Mouse (Mus musculus) frontal cortex, postnatal 10 days (tissue): ENCODE results near the gene 4930564D02Rik.

Experiments
- DNase-seq, 2 experiments: peaks; one replicate each; pipeline ENCODE4 v3.0.0; 2022; ENCODE audit warnings: low spot score in 2 of 2, mixed read lengths in 1 of 2

Gene 4930564D02Rik

DNA sequence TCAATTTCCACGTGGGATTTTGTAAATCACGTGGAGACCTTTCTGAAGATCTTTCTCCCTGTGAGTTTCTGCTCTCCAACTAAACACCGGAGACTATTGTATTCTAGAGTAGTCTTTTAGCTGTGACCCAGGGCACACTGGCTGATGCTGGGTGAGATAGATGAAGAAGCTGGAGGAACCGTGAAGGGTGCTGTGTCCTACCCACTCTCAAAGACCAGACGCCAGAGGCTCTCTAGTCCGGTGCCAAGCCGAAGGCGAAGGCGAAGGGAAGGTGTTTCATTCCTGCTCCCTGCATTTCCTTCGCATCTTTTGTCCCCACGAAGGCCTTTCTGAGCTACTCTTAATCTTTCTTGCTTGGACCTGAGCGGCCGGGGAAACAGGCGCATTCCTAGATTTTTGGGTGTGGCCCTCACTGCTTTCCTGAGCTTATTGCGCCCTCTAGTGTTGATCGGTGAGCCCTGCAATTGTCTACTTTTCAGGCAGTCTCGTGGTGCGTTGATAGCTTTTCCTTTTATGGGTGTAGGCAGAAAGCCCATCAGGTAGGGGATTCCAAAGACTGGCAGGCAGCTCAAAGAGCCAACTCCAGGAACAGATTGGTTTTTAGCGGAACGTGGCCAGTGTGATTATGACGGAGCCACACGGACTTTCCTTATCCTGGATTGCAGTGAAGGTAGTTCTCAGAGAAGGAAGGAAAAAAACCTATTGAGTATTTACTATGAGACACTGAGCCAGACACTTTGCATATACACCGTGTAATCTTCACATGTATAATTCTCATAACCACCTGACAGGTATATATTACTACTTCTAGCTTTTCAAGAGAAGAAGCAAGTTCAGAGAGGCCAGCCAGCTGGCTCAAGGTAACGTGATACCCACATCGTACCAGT lies 7.8 kb upstream of the 4930564D02Rik start:
- DNase-seq = peak; percentile 69 to 85

DNA sequence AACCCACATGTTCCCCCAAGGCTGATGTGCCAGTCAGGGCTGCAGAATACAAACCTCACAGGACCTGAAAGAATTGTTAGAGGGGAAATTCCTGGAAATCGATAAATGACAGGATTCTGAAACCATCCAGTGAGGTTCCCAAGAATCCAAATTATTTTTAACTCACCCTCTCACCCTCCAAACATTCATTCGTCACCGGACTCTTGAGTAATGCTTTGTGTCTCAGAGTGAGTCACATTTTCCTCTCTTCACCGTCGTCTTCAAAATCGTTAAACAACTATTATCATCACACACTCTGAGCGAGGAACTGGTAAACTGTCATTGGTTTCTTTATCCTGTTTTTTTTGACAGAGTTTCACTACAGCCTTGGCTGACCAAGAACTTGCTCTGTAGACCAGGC lies 6.7 kb upstream of the 4930564D02Rik start:
- no peak for DNase-seq

DNA sequence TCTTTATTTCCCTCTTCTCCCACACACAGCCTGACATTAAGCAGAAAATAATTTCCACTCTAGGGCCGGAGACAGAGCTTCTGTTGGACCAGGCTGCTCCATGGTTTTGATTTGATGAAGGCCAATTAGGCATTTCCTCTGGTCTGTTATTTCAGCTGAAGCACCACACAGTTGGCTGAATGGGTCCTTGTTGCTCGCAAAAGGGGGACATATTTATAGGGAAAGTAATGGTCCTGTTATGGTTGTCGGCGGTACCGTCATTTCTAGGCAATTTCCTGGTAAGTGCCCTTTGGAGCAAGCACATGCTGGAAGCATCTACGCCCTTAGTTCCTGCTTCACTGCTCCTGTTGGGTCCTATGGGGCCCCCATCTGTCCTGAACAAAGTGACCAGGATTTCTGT lies 5.7 kb upstream of the 4930564D02Rik start:
- DNase-seq = no peak

DNA sequence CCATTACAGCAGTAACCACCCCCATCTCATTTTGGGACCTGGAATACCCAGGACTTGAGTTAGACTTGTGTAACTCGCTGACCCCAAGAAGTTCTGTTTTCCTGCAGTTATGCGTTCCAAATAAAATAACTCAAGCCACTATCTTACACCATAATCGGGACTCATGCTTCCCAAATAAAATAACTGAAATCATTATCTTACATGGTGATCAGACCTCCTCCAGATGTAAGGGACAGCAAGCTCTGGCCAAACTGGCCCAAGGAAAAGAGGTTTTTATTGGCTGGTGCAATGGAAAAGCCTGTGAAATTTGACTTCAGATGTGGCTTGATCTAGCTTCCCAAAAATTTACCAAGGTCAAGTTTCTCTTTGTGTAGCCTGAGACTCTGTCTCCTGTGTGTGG lies 5.1 kb upstream of the 4930564D02Rik start:
- no peak for DNase-seq

DNA sequence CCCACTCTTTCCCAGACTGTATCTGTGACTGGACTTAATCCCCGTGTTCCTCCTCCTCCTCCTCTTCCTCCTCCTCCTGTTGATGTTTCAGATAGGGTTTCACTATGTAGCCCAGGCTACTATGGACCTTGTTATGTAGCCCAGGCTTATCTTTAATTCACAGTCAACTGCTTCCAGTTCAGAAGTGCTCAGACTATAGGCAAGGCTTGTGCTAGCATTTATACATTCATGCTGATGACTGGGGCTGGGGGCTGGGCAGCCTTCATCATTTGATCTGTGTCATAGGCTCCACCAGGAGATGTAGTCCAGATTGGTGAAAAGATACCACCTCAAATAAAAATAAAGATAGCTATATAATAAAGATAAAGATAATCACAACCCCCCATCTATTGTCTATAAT lies 4.7 kb upstream of the 4930564D02Rik start:
- DNase-seq = no peak

DNA sequence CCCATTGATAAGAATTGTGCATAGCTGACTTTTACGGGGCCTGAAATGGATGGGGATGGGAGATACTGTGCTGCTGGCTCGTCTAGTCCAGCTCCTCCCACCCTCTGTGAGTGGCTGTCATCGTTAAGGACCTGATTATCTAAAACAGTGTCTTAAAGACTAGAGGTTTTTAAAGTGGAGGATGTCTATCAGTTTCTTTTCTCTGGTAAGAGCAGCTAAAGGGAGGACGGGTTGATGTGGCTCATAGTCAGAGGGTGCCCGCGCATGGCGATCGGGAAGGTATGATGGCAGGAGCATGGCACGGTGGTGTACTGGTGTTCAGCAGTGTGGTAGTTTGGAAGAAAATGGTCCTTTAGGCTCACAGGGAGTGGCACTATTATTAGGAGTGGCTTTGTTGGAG lies 4.0 kb upstream of the 4930564D02Rik start:
- no peak for DNase-seq

DNA sequence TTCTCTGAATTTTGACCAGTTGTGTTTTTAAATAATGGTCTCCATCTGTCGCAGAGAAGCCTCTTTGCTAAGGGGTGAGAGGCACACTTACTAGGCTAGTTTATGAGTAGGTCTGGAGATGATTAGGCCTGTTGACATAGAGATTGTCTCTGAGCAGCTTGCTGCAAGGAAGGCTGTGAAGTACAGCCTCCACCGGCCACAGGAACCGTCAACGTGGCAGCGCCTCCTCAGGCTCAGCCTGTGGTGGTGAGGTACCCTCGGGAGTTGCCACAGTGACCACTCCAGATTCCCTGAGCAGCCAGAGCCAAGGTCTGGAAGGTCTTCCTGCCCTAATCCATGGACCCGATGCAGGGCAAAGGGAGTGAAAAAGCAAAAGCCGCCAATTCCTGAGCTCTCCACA lies 3.9 kb downstream of the 4930564D02Rik start:
- DNase-seq = no peak

DNA sequence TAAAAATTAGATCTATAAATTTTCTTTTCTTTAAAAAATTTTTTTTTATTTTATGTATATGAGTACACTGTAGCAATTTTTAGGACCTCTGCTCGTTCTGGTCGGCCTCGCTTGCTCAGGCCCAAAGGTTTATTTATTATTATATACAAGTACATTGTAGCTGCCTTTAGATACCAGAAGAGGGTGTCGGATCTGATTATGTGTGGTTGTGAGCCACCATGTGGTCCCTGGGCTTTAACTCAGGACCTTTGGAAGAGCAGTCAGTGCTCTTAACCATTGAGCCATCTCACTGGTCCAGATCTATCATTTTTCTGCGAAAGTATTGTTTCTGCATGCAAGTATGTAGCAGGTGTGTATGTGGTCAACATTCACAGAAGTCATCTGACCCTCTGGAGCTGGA lies 4.6 kb downstream of the 4930564D02Rik start:
- no peak for DNase-seq

DNA sequence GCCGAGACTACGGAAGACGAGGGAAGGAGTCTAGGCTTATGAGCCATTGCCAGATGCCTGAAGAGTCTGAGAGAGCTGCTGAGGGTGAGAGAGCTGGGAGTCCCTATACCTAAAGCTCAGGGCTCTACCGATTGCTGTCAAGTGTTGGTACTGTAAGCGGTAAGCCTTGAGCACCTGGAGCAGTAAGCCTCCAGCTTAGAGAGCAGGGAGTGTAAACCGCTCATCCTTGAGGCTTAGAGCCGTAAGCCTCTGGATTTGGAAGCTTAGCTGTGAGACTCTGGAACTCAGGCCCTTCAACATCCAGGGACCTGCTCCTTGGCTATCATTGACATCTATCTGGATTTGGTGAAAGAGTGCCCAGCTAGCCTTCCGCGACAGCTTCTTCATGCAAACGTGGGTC lies 5.9 kb downstream of the 4930564D02Rik start:
- no peak for DNase-seq

DNA sequence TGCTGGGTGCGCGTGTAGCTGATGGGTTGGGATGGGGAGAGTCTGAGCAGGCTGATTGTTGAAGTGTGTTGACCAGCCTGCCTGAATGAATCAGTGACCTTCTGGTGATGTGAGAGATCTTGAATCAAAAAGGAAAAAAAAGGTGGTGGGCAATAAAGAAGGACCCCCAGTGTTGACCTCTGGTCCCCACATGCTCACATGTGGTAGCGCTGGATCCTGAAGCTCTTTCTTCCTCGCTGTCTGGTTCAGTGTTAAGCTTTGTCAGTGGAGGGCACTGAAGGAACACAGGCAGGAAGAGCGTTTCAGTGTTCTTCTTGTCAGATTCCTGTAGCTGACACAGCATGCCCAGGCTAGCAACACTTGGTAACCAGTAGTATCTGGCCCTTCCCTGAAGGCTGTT lies 9.2 kb downstream of the 4930564D02Rik start:
- DNase-seq = no peak

DNA sequence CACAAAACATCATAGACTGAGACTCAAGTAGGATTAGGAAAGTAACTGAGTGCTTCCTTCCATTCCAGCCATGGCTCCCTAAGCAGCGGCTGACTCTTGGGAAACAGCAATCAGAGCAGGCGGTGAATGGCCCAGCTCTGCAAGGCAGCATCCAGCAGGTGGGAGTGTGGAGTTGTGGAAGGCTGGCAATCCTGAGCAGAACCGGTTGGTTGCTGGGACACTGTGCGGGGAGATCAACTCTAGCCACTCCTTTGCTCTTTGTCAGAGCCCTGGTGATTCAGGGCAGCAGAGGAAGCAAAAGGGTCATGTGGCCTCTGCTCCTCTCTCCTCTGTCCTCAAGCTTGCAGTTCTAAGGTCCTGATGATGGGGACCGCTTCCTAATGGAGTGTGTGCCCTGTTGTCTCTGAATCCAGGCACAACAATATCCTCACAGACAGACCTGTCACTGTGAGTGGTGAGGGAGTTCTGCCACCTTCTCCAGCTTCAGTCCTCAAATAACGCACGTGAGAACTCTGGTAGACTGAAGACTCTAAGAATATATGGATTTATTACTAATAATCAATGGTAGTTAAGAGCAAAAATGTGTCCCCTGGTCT lies 11.7 kb downstream of the 4930564D02Rik start:
- peak; percentile 59 to 81 for DNase-seq

DNA sequence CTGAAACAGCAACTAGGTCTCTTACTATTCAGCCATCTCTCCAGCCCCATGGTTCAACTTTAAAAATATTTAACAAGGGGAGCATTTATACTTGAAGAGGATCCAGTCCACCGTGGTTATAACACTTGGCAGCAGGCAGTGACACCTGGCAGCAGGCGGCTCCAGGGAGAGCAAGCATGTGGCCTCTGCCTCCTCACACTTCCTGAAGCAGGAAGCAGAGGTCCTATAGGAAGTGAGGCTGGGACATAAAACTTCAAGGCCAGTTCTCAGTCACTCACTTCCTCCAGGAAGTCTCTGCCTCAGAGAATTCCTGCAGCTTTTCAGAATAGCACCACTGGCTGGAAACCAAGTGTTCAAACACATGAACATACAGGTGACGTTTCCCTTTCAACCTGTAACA lies 20.7 kb downstream of the 4930564D02Rik start:
- no peak for DNase-seq

DNA sequence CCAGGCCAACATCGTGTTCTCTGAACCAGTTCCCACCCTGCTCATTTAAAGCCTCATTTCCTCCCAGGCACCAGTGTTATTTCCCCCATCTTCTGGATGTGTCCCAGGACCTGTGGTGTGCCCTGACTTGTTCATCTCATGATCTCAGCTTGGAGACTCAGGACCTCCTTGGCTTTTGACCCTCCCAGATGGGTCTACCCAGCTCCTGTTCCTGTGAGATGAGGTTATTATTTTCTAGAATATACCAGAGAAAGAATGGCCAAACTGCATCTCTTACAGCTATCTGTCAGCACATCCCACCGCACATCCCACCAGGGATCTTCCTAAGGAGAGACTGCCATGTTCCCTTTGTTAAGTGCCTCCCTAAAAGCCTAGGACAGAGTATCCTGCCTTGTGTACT lies 22.0 kb downstream of the 4930564D02Rik start:
- DNase-seq = no peak

DNA sequence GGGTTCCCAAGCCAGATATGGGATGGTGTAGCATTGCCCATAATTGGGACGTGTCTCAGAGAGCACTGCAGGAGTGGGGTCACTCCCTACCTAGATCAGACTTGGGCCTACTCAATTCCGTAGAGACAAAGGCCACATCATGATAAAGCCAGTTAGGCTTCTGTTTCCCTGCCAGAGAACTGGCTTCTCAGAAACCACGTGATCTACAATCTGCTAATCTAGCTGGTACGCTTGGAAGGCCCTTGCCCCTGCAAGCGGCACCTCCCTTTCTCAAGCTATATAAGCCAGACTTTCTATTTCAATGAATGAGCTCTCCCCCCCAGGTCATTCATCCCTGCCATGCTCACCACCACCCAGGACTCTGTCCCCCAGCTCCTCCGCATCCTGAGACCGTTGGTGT lies 23.5 kb downstream of the 4930564D02Rik start:
- no peak for DNase-seq

DNA sequence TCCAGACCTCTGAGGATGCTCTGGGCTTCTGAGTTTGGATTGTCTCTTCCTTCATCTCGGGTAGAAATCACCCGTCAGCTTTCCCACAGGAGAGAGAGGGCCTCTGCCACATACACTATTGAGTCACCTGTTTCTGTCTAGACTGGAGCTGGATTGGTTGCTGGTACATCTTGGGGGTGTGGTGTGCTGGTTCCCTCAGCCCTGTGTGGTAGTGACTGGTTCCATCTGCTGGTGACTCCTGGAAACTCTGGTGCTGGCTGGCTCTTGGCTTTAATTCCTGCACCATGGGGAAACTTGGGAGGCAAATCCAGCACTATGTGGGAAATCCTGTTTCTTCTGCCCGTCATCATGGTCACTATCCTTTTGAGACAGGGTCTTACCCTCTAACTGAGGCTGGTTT lies 24.3 kb downstream of the 4930564D02Rik start:
- peak; percentile 18 to 39 for DNase-seq

DNA sequence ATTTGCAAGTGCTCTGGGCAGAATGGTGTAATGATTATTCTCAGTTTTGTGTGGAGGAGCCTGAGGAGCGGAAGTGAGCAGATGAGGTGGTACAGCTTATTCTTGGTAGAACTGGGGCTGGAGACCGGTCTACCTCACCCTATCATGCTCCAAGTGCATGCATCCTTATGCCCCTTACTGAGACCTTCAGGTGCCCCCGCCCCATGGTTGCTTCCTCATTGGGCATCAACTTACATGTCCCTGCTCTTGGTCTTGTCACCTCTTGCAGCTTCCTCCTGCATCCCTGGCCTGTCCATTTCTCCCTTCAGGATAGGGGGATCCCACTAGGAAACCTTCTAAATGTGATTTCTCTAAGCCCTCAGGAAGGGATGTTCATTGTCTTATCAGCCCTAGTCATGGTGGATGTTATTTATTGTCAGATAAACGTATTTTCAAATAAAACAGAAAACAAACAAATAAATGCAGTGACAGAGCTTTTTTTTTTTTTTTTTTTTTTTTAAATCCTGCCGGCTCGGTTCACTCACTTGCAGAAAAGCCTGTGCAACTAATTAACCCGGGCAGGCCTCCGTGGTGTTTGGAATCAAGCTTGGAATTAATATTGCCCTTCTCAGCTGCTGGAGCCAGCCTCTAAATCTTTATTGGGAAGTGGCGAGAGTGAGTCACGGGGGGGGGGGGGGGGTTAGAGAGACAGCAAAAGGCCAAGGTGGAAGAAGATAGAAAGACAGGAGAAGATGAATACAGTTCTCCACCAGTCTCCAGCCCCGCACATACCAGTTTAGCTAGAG lies 26.3 kb downstream of the 4930564D02Rik start:
- DNase-seq = no peak

DNA sequence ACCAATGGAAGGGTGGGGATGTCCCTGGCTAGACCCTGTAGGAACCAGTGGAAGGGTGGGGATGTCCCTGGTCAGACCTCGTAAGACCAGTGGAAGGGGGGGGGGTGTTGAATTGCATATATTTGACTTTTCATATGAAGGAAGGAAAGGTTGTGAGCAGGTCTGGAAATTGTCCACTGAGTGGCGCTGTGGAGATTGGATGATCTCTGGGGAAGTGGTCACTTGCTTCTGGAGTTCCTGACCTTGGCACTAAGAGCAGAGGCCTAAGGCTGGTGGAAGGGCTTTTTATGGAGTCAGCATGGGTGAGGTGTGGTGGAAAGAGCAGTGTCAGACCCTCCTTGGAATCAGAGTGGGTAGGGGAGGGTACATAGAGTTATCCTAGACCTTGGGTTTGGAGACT lies 27.8 kb downstream of the 4930564D02Rik start:
- no peak for DNase-seq

DNA sequence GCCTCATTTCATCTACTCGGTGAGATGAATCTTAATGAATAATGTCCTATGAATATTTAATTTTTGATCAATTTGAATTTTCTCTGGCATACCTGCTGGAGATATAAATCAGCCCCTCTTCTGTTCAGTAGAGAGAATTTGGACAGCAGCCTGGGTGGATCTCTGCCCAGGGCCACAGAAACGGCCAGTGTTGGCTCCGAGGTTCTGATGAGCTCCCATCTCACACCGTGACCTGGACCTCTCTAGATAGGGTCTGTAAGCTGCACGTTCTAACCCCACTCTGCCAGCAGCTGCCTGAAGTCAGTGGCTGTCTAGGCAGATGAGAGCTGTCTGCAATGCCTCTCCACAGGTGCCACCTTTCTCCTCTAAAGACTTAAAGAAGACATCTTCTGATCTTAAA lies 28.4 kb downstream of the 4930564D02Rik start:
- DNase-seq = no peak

DNA sequence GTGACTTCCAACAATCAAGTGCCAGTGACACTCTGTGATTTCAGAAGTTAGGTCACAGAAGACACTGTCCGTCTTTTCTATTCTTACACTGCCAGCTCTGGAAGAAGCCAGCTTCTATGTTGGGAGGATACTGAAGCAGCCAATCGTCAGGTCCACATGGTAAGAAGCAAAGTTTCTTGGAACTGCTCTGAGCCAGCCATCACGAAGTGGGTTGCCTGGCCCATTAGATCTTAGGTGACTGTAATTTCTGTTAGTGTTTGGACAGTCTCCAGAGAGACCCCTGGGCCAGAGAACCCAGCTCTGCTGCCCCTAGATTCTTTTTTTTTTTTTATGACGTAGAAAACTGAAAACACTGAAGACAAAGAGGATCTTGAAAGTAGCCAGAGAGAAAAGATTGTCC lies 30.9 kb downstream of the 4930564D02Rik start:
- DNase-seq = no peak

DNA sequence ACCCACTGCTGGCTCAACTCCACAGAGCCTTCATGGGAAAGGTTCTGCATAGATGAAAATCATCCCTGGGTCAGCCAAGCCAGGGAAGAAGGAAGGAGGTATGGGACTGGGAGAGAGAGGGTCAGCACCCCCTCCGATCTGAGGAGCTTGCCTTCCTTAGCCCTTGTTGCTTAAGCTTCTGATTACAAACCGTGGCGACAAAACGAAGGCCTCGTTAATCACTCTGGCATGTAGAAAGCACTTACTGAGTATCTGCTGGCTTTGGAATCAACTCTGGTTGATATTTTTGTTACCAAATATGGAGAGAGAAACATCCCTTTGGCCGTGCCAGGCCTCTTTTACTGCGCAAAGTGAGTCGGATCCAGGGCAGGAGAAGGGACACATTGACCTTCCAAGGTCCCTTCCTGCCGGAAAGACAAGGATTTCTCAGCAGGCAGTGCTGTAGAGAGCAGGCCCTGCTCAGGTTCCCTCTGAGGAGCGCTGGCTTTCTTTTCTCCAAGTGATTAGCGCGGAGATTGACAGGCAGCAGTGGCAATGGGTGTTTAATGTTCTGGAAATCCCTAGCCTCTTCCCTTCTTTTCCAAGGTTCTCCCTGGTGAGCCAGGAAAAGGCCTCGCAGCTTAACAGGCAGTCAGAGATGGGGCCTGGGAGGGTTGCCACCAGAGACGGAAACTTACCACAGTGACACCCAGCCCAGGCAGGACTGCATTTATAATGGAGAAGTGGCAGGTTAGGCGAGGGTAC lies 33.1 kb downstream of the 4930564D02Rik start:
- no peak for DNase-seq

DNA sequence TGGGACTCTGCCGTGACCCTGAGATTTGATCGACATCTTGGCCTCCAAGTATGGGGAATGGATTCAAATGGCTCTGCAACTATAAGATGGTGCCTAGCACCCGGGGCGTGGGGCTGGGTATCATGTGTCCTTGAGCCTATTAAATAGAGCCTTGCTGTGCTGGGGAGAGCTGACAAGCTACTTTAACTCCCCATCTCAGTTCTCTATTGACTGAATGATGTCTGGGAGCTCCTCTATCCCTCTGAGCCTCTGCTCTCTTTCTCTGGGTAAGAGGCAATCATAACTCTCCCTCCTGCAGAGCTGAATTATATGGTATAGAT lies 33.6 kb downstream of the 4930564D02Rik start:
- no peak for DNase-seq

DNA sequence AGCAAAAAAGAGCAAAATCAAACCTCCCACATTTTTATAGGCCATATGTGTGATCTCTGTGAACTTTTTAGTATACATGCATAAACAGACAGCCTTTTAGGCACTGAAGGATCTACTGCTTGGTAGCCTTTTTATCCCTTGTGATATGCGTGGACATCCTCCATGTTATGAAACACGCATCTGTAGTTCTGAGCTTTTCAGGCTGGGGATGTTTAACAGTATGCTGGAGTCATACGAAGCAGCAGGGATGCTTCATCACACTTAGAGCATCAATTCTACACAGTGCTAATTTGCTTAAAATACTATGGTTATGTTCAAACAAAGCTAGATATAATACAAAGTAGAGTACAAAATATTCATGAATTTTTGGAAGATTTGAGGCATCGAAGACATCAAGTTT lies 39.2 kb downstream of the 4930564D02Rik start:
- no peak for DNase-seq
